Mouse (Mus musculus) 416B (cell line): ENCODE measurements around the gene Mfap3l.
"Not testable (repeated sequence)": the region's sequence is repeated elsewhere in the genome, so short reads cannot be mapped to it uniquely, and the experiment has no call there.

Experiments
- DNase-seq: peaks from one replicate; pipeline ENCODE4 v3.0.0; 2011; ENCODE audit warnings: low read depth

The Mfap3l gene

DNA sequence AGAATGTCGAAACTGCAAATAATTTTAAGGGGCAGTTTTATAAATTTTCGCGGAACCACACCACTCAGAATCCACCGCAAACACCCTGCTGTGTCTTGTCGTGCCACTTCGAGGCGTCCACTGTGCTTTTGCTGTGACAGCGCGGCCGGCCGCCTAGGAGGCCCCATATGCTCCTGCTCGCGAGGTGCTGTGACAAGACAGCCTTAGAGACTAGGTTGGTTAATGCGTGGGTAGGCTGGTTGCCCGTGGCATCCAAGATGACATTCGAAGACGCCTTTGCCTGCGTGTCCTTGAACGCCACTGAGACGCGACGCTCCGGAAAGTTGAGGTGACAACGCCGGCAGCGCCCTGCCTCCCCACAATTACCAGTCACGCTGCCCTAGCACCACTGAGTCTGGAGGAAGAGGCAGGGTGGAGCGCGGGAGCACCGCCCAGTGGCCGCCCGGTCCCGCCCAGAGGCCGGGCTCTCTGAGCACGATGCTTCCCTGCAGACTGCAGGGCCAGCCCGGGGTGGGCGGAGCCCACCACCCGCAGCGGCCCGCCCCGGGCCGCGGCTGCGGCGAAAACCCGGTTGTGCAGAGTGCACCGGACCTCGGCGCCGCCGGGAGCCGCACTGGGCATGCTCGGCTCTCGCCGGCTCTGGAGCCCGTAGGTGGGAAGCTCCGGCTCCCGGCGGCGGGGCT is at the start of gene Mfap3l:
Gene Mfap3l (plus strand): TSS at position 578 of the 683 bp plus-strand sequence.
- peak; percentile 93 for DNase-seq

DNA sequence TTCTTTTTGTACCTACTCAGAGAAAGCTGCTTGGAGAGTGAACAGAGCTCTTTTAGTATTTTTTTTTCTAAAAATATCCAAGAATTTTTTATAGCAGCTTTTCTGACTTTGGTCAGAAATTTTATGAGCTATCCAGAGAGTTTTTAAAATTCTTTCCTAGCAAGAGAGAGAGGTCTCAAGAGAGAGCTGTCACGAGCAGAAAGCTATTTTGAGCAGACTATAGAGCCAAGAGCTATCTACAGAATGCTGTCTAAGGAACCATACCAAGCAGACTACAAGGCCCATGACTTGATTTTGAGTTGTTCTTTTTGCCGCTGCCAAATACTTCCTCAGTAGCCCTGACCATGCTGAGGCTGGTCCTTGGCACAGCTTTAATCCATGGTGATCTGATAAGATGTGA is 49.3 kb upstream of the Mfap3l start:
- DNase-seq = no peak

DNA sequence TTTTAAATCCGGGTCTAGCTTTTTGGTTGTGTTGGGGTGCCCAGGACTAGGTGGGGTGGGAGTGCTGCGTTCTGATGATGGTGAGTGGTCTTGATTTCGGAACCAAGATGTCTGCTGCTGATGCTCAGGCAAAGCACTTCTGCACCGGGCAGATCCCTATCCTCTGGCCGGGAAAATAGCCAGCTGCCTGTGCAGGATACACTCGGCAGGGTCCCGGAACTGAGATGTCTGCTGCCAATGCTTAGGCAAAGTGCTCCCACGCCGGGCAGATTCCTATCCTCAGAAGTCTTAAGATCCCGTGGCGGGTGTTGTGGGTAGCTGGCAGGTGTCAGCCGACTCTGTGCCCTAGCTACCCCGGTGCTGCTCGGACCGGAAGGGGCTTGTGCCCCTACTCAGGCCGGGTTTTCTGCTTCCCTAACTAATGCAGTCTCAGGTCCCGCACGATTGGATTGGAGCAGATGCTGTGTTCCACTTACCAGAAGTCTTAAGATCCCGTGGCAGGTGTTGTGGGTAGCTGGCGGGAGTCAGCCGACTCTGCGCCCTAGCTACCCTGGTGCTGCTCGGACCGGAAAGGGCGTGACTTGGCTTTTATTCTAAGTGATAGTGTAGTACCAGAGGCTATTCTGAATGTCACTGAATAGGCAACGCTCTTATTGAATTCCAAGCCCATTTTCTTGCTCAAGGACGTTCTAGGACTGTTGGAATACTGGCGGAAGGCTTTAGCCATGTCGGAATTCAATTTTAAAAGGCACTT is 41.1 kb upstream of the Mfap3l start:
- not testable (repeated sequence) for DNase-seq

DNA sequence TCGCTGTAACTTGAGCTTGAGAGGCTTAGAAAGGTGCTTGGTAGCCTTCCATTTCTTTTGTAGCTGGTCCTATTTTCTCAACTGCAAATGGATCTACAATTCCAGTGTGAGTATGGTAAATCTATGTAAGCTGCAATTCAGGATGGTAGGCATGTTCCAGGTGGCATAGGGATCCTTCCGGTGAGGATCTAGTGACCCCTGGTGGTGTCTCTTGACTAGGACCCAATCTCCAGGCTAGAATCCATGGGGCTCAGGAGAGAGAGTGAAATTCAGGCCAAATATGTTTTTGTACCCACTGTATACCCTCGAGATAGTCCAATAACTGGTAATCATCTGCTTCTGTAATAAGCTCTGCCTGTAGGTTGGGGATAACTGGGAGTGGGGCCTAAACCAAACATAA is 37.9 kb upstream of the Mfap3l start:
- peak; percentile 24 for DNase-seq

DNA sequence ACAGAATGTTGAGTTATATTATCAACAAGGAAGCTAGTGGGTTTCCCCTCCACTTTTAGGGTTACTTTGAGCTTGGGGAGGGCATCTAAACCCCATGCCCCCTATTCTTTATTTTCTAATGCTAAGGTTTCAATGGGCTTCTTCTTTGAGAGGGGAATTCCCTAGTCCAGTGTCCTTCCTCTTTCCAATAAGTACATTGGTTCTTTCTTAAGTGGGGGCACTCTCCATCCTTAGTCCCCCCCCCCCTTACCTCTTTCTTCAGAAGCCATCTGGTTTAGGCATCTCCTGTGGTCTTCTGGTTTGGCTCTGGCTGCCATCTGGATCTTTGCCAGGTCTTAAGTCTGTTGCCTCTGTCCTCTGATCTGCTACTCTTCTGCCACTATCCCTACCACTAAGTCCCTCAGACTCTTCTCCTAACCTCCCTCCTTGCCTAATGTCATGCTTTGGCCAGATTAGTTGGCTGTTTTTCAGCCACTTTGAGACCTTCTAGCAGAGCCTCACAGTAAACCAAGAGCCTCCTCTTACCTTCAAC is 21.0 kb upstream of the Mfap3l start:
- peak; percentile 87 for DNase-seq

DNA sequence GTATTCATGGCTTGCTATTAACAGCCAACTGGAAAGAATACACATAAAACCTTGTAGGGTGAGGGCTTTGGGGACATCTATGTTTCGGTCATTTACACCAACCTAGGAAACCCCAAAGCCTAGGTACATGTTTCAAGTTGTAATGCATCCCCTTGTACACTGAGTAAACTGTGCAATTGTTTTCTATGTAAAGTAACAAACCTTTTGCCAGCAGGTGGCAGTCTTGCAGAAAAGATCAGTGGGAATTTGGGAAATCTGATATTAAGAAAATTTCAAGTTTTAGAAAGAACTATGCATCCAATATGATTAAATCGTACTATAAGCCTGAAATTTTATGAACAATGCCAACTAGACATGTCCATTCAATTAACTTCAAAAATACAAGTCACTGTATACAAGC is 15.7 kb upstream of the Mfap3l start:
- peak; percentile 69 for DNase-seq

DNA sequence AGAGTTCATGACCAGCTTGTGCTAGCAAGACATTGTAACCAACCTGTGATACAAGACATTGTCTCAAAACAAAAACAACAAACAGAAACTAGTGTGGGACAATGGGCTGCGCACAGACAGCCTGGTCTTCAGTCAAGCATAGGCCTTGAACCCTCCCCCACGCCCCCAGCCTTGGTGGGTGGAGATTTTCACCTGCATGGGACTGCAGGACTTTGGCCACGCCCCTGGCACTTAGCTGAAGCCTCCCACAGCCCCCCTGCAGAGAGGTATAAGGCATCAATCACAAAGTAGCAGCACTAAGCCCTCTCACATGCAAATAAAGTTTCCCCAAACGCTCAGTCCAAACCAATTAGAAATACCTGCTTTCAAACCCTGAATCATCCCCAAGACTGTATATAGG is 11.1 kb upstream of the Mfap3l start:
- DNase-seq = no peak

DNA sequence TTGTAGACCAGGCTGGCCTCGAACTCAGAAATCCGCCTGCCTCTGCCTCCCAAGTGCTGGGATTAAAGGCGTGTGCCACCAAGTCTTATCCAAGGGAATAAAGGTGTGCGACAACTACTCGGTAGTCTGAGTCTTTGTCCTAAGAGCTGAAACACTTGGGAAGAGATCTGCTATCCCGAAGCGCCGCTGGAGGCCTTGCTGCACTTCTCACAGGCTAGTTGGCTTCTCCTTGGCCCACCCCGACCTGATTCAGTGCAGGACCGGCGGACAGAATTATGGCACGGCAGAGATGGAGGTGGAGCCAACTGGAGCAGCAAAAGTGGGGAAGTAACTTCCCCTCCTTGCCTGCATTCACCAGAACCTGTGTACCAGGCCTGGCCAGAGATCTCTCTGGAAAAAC is 10.6 kb upstream of the Mfap3l start:
- DNase-seq = no peak

DNA sequence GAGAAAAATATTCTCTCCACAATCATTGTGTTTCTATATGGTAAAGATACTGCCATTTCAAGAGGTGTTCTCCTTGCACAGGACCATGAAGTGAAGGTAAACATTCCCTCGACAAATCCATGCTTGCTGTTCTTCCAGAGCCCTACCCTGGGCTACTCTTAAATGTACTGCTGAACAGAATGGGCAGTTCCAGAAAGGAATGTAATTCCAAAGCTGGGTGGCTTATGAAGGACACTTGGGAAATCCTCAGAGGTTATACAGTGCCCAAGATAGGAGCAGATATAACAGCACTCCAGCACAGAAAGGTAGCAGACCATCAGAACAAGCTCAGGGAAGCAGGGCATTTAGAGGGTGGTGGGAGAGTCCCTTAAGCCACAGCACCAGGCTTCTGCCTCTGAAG is 9.2 kb upstream of the Mfap3l start:
- DNase-seq = no peak

DNA sequence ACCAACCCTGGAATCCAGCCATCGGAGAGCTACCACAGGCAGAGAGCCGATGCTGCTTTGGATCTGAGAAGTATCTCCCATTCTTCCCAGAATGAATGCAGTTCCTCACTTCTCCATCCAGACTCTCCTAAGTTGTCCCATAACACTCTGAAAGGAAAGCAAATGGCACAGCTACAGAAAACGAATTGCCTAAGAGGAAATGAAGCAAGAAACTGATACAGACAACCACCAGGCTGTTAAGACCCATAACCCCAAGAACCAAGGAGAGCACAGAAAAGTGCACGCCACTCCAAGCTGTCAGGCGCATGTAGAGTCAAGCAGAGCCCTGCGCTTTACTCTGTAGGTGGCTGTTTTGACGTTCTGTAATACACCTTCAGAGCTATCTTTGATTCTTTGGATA is 7.9 kb upstream of the Mfap3l start:
- peak; percentile 54 for DNase-seq

DNA sequence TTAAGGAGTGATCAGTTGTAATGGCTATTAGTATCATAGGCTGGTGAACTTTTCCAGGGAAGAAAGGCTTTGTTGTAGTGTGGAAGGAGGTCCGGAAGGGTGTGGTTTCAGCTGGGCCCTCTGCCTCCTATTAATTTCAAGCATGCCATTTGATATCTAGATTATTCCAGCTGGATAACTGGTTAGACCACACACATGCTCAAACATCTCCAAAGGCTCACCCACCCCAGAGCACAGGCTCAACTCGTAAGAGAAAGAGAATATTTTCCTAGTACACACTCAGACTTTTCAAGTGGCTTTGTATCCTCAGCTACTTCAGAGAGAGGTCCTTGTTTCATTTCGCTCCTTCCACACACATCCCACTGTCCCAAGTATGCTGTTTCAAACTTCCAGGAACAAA is 4.7 kb upstream of the Mfap3l start:
- DNase-seq = no peak

DNA sequence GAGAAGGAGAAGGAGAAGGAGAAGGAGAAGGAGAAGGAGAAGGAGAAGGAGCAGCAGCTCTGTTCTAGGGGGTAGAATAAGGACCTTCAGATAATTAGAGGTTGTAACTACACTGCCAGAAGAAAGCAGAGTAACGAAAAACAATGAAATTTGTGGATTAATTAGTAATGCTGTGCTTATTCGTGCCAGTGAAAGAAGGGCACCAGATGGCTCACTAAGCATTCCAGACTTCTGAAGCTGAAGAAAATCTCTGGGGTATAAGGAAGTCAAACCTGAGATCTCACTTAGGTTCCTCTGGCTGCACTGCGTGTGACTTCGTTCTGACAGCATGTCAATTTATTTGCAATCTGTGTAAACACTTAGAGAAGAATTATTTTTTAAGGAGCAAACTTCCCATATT is 3.6 kb upstream of the Mfap3l start:
- DNase-seq = no peak

DNA sequence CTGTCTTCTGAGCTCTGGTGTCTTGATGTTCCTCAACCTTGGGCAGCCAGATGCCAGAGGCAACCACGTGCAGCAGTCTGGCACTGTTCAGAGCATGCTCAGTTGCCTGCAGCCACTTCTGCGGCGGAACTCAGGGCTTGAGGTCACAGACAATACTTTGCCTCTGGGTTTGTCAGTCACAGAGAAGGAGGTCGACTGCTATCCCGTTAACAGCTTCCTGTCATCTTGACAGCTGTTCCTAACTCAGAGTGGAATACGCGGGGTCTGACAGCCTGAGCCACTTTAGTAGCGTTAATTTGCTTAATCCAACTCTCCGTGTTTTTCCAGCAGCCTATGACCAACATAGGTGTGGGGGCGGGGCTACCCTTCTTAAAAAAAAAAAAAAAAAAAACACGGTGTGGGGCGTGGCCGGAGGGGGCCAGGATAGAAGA is 1.1 kb upstream of the Mfap3l start:
- peak; percentile 91 for DNase-seq

DNA sequence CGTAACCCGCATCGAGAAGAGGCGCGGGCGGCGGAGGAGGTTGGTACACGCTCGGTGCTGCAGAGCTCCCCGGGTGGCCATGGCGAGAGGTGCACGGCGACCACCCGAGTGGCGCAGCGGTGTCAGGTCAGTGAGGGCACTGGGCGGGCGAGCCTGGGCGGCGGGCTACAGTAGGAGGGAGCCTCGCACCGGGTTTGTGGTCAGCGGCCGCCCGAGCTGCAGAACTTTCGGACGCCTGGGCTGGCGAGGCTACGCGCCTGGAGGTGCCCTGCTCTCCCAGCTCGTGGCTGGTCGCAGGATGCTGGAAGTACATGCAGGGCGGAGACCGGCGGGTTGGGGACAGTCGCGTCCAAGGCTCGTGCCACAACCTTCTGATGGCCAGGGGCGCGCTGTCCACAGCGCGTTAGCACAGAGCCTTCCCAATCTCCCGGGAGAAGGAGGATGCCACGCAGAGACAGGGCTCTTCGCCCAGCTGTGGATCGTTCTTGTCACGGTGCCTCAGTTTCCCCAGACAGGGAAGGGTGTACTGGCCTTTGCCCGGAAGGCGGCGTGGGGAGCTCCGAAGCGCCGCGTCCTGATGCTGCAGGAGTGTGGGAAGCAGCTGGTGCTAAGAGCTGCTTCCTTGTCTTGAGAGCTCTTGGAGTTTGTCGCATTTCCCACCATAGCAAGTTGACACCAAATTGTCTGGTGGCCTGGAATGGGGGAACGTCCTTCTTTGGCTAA is 467 bp downstream of the Mfap3l start:
- DNase-seq = peak; percentile 49

DNA sequence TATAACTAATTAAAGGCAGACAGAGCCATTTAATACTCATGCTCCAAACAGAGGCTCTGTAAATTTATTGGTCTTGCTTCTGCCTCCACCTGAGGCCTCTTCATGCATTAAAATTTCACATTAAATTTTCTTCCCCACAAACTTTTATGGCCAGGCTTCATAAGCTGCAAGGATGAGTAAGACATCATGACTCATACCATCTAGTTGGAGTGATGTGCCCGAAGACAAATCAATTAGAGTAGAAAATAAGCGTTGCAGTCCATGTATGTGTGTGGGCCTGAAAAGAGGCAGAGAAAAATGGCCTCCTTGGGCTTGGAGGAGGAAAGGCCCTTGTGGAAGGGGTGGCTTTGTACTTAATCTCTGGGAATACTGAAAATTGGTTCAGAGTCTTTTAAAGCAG is 2.3 kb downstream of the Mfap3l start:
- DNase-seq = peak; percentile 44

DNA sequence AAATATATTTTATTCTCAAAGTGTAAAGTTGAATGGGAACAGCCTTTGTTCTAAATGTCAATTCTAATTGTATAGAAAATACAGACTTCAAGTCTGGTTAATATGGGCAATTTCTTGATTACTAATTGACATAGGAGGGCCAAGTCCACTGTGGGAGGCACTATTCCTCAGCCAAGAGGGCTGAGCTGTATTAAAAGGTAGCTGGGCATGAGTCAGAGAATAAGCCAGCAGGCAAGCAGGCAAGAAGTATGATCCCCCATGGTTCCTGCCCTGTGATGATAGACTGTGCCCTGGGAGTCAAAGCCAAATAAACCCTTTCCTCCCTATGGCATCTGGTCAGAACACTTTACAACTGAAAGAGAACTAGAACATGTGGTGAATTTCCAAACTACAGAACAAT is 3.2 kb downstream of the Mfap3l start:
- DNase-seq = no peak

DNA sequence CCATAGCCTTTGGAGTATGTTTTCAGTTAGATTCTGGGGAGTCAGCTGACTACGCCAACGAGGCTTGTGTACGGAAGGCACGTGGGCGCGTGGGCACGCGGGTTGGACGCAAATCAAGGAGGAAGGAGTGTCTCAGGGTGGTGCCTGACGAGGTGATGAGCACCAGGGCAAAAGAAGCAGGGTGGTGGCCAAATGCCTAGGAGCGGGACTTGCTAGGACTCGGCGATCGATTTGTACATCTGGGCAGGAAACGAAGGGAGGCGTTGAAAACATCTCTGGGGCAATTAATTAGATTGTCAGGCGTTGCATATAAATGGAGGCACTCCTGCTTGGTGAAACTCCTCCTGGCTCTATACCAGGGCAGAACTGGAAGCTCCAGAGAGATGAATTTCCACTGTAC is 7.4 kb downstream of the Mfap3l start:
- no peak for DNase-seq

DNA sequence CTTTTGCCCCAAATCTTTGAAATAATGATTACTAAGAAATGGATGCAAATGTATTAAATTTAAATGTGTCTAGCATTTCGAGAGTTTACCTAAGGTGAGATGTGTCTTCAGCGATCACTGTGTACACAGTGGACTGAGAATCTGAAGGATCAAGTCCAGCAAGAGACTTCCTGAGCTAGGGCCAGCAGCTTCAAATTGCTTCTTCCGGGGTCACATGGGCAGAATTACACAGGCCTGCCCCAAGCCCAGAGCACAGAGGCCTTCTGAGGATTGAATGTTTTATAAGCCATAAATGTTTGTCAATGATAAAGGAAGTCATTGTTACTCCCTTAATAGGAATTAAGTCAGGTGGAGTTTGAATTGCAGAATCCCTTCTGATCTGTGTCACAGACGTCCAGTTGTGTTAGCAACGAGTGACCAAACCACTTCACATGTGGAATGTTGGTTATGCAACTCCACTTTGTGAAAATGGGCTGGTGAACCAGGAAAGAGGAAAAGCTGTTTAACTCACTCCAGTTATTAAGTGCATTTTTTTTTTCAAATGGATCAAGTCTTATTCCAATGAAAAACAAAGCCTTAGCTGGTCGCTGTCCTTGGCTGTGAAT is 10.9 kb downstream of the Mfap3l start:
- no peak for DNase-seq

DNA sequence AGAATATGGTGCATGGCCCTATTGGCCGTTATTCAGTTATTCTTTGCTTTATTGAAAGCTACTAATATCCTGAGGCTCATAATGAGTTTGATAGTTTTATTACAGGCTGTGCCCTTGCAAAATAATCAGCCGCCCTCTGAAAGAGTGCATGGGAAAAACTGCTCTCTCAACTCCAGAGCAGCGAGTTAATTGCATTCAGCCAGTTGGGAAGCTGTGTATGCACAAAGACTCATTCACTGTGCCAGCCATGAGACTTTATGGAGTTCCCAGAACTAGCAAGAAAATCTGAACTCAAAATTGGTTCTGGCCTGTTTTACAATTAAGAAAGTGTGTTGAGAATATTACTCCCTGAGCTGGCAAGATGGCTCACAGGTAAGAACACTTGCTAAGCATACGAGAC is 12.5 kb downstream of the Mfap3l start:
- DNase-seq = no peak

DNA sequence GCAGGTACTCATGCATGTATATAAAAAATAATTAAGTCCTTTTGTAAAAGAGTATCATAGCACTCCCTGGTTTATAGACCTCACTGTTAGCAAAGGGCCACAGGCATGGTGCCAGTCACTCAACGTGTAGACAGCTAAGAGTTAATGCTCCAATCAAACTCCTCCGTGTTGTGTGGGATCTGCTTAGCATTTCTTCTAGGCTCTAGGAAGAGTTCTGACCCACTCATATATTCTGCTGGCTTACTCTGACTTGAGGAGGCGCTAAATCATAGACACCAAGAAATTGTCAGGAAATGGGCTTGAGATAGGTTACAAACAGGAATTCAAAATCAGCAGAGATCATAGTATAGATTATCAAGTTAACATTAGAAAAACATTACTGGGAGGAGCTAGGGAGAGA is 13.3 kb downstream of the Mfap3l start:
- no peak for DNase-seq

DNA sequence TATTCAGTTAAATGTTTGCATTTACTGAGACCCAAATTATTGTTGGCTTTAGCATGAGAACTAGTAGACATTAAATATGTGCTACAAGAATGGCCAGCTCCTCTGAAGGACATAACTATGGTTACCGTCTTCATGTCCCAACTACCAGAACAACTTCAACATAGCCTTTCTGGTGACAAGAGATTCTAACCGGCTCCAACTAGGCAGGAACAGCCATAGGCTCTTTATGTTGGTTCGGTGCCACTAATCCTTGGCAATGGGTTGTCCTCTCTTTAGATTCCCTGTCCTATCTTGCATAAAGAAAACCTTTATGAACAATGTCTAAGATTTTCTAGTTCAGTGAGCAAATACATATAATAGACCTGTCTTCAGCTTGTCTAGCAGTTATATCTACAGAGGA is 14.7 kb downstream of the Mfap3l start:
- DNase-seq = no peak

DNA sequence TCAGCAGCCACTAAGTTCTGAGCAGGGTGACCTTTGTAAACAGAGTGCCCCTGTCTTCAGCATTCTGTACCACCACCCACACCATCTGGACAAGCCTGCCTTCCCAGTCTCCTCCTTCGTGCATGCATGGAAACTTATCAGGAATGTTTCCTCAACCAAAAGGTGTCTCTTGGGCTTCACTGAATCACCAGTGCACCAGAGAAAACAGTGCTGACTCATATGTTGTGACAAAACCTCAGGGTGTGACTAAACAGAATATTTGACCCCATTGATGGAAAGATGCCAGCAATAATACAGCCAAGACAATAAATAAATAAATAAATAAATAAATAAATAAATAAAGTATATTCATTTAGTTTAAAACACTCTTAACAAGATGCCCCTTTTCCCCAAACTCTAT is 16.5 kb downstream of the Mfap3l start:
- DNase-seq = peak; percentile 68
